Mouse (Mus musculus) hindbrain, embryonic 10.5 days (tissue): ENCODE results near the gene Cd3eap. TPM values are rescaled to one million over a fixed set of nuclear protein-coding genes. Genes with fewer than 3 reads are reported as not detected.

ENCODE experiments used
- DNase-seq: peaks from one replicate; pipeline ENCODE4 v3.0.0-alpha.2; 2017; ENCODE audit warnings: low spot score
- H3K27ac ChIP-seq: fragments of 300-500 bp; sonication (generic); 2 replicates; pipeline ENCODE4 v1.5.1; 2016; ENCODE audit warnings: mild to moderate bottlenecking, moderate library complexity
- H3K27me3 ChIP-seq: fragments of 300-500 bp; sonication (generic); 2 replicates; pipeline ENCODE4 v1.6.1; 2016; ENCODE audit warnings: mild to moderate bottlenecking; ENCODE audit not compliant: poor library complexity, insufficient read depth, severe bottlenecking
- H3K36me3 ChIP-seq: fragments of 300-500 bp; sonication (generic); 2 replicates; pipeline ENCODE4 v1.6.1; 2016; ENCODE audit warnings: mild to moderate bottlenecking, moderate library complexity
- H3K4me1 ChIP-seq: fragments of 300-500 bp; sonication (generic); replicated peaks from 2 replicates; pipeline ENCODE4 v1.6.1; 2016; ENCODE audit warnings: mild to moderate bottlenecking
- H3K4me3 ChIP-seq: fragments of 300-500 bp; sonication (generic); 2 replicates; pipeline ENCODE4 v1.5.1; 2016; ENCODE audit warnings: mild to moderate bottlenecking, moderate library complexity
- H3K9me3 ChIP-seq: fragments of 300-500 bp; sonication (generic); 2 replicates; pipeline ENCODE4 v1.6.1; 2016; ENCODE audit warnings: mild to moderate bottlenecking, moderate library complexity
- WGBS: fragments of 180-500 bp; shearing (Covaris S2); methylation state at CpG from one replicate; pipeline ENCODE4 v1.1.7; 2016; 5-methylcytosine and 5-hydroxymethylcytosine counted together
- polyA plus RNA-seq: library from polyadenylated mRNA; unstranded; fragments of >200 nt; fragmentation: Nextera tagmentation; extraction: Ambion mirVana; gene quantifications from 2 replicates; pipeline ENCODE4 v1.2.1, GENCODE M21; 2016

Gene Cd3eap
- polyA plus RNA-seq, 1 experiment from 2014 or later, result 18.7 TPM

GRCm38 (mm10) chr7:19359892-19360641 lies 784 bp upstream of the Cd3eap start:
- H3K9me3 ChIP-seq, result no peaks in the 10 kb centered on the region
- peak overlapping the region; percentile 86 for H3K4me3 ChIP-seq
- H3K27ac ChIP-seq, result peak overlapping the region; percentile 93
- peaks cover 16% of the 10 kb centered on the region; the same call in 1 of the 2 replicates for H3K27me3 ChIP-seq
- H3K36me3 ChIP-seq, result peaks cover 29% of the 10 kb centered on the region
- H3K4me1 ChIP-seq, result peaks cover 62% of the 10 kb centered on the region
- WGBS, result under 1% methylated on average over 45 of the region's 45 CpGs
- DNase-seq, result peak; percentile 84

GRCm38 (mm10) chr7:19358634-19359033 lies 649 bp downstream of the Cd3eap start:
- H3K9me3 ChIP-seq, result no peaks in the 10 kb centered on the region
- H3K4me3 ChIP-seq, result peak overlapping the region; percentile 86
- H3K27ac ChIP-seq, result peak overlapping the region; percentile 93
- H3K4me1 ChIP-seq, result peaks cover 57% of the 10 kb centered on the region
- no peak for DNase-seq
- peaks cover 42% of the 10 kb centered on the region for H3K36me3 ChIP-seq
- WGBS, result 27% methylated on average over 13 of the region's 13 CpGs
- H3K27me3 ChIP-seq, result peaks cover 10% of the 10 kb centered on the region; the same call in 1 of the 2 replicates

GRCm38 (mm10) chr7:19357381-19358375 lies 1.6 kb downstream of the Cd3eap start:
- peaks cover 52% of the 10 kb centered on the region for H3K36me3 ChIP-seq
- 93% methylated on average over 25 of the region's 25 CpGs for WGBS

GRCm38 (mm10) chr7:19356311-19356710 lies 3.0 kb downstream of the Cd3eap start:
- H3K9me3 ChIP-seq, result no peaks in the 10 kb centered on the region
- H3K36me3 ChIP-seq, result peaks cover 66% of the 10 kb centered on the region
- no peaks in the 10 kb centered on the region for H3K27me3 ChIP-seq
- no peak for DNase-seq
- H3K4me1 ChIP-seq, result peaks cover 40% of the 10 kb centered on the region
- no peak overlapping the region for H3K4me3 ChIP-seq
- 68% methylated on average over 10 of the region's 10 CpGs for WGBS
- no peak overlapping the region for H3K27ac ChIP-seq

More at GRCm38 (mm10) chr7:19357381-19358375, 1.6 kb downstream of the Cd3eap start:
- Histone ChIP-seq H3K9me3 (no peaks in the 10 kb centered on the region), H3K4me3 (peak overlapping the region; percentile 86), H3K4me1 (peaks cover 54% of the 10 kb centered on the region), H3K27ac (no peak overlapping the region), H3K27me3 (peaks cover 7% of the 10 kb centered on the region; the same call in 1 of the 2 replicates)
- no peak for DNase-seq

- H3K27ac ChIP-seq, result no peak overlapping the region
- H3K9me3 ChIP-seq, result 0 out of 2 replicates have a peak, but pooled peaks cover 4% of the 10 kb centered on the region
- no peak overlapping the region for H3K4me3 ChIP-seq
- H3K4me1 ChIP-seq, result peaks cover 27% of the 10 kb centered on the region
- H3K27me3 ChIP-seq, result no peaks in the 10 kb centered on the region
- no peak for DNase-seq
- 93% methylated on average over 5 of the region's 5 CpGs for WGBS
- H3K36me3 ChIP-seq, result peaks cover 77% of the 10 kb centered on the region
Observed at GRCm38 (mm10) chr7:19354991-19355390, 4.3 kb downstream of the Cd3eap start.

- DNase-seq, result no peak
- 93% methylated on average over 8 of the region's 8 CpGs for WGBS
- H3K4me1 ChIP-seq, result peaks cover 12% of the 10 kb centered on the region
- H3K27me3 ChIP-seq, result no peaks in the 10 kb centered on the region
- 0 out of 2 replicates have a peak, but pooled peaks cover 4% of the 10 kb centered on the region for H3K9me3 ChIP-seq
- H3K36me3 ChIP-seq, result peaks cover 75% of the 10 kb centered on the region
- H3K4me3 ChIP-seq, result no peak overlapping the region
- H3K27ac ChIP-seq, result no peak overlapping the region
Observed at GRCm38 (mm10) chr7:19350221-19350620, 9.1 kb downstream of the Cd3eap start.

GRCm38 (mm10) chr7:19349188-19349915 lies 9.9 kb downstream of the Cd3eap start:
- peaks cover 18% of the 10 kb centered on the region for H3K4me1 ChIP-seq
- peaks cover 67% of the 10 kb centered on the region for H3K36me3 ChIP-seq
- WGBS, result 87% methylated on average over 13 of the region's 13 CpGs
- H3K27me3 ChIP-seq, result no peaks in the 10 kb centered on the region
- H3K9me3 ChIP-seq, result 0 out of 2 replicates have a peak, but pooled peaks cover 4% of the 10 kb centered on the region
- H3K4me3 ChIP-seq, result no peak overlapping the region
- no peak overlapping the region for H3K27ac ChIP-seq
- no peak for DNase-seq

- Histone ChIP-seq H3K27ac (peak overlapping the region; percentile 94), H3K4me3 (peak overlapping the region; percentile 78), H3K9me3 (no peaks in the 10 kb centered on the region), H3K36me3 (peaks cover 26% of the 10 kb centered on the region), H3K27me3 (peaks cover 18% of the 10 kb centered on the region), H3K4me1 (peaks cover 43% of the 10 kb centered on the region)
- peak; percentile 95 for DNase-seq
- under 1% methylated on average over 31 of the region's 31 CpGs for WGBS
Observed at GRCm38 (mm10) chr7:19344938-19345471, 14.3 kb downstream of the Cd3eap start.

- no peak for DNase-seq
- Histone ChIP-seq H3K9me3 (no peaks in the 10 kb centered on the region), H3K4me3 (peak within 1 kb of the TSS; percentile 78), H3K36me3 (peaks cover 19% of the 10 kb centered on the region), H3K27ac (peak within 1 kb of the TSS; percentile 94), H3K27me3 (peaks cover 18% of the 10 kb centered on the region), H3K4me1 (peaks cover 43% of the 10 kb centered on the region)
- 28% methylated on average over 12 of the region's 12 CpGs for WGBS
Observed at GRCm38 (mm10) chr7:19344237-19344847, 14.9 kb downstream of the Cd3eap start, which contains the start of gene Ercc1. TSS of gene Ercc1 (plus strand) at chr7:19344778.

GRCm38 (mm10) chr7:19343210-19343808 lies 16.0 kb downstream of the Cd3eap start:
- Histone ChIP-seq H3K4me3 (no peak overlapping the region), H3K9me3 (no peaks in the 10 kb centered on the region), H3K27me3 (peaks cover 20% of the 10 kb centered on the region), H3K36me3 (peaks cover 9% of the 10 kb centered on the region), H3K4me1 (peaks cover 43% of the 10 kb centered on the region), H3K27ac (no peak overlapping the region)
- peak; percentile 78 for DNase-seq
- WGBS, result 3% methylated on average over 11 of the region's 11 CpGs

- Histone ChIP-seq H3K27ac (peak overlapping the region; percentile 76), H3K4me3 (peak overlapping the region; percentile 69), H3K36me3 (peaks cover 1% of the 10 kb centered on the region; the same call in 1 of the 2 replicates), H3K27me3 (peaks cover 27% of the 10 kb centered on the region), H3K4me1 (peaks cover 43% of the 10 kb centered on the region), H3K9me3 (no peaks in the 10 kb centered on the region)
- under 1% methylated on average over 27 of the region's 27 CpGs for WGBS
- peak; percentile 88 for DNase-seq
Observed at GRCm38 (mm10) chr7:19342481-19343027, 16.7 kb downstream of the Cd3eap start.
